Mouse (Mus musculus): ENCODE measurements around the gene Morn4. TPM values are rescaled to one million over a fixed set of nuclear protein-coding genes. Genes with fewer than 3 reads are reported as not detected.

Gene Morn4
- 1.5 TPM in 2 replicates for polyA plus RNA-seq (2012; rRNA removed)

DNA sequence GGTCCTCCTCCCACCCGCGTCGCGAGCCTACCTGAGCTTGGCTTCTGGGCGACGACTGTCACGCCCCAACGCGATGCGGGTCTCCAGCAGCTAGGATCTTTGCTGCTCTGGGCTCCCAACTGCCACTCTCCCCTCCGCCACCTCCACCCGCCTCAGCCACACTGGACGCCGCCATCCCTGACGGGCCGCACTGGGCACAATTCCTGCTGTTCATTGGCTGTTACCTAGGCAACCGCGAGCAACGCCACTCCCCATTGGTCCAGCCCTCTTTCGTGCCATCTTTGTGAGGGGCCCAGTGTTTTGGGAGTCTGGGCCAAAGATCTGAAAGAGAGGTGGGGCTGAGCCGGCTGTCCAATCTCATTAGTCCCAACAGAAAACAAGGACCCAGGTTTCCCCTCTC is at the start of gene Morn4:
Morn4 (minus strand) TSS at position 192 of the 400 bp plus-strand sequence.

DNA sequence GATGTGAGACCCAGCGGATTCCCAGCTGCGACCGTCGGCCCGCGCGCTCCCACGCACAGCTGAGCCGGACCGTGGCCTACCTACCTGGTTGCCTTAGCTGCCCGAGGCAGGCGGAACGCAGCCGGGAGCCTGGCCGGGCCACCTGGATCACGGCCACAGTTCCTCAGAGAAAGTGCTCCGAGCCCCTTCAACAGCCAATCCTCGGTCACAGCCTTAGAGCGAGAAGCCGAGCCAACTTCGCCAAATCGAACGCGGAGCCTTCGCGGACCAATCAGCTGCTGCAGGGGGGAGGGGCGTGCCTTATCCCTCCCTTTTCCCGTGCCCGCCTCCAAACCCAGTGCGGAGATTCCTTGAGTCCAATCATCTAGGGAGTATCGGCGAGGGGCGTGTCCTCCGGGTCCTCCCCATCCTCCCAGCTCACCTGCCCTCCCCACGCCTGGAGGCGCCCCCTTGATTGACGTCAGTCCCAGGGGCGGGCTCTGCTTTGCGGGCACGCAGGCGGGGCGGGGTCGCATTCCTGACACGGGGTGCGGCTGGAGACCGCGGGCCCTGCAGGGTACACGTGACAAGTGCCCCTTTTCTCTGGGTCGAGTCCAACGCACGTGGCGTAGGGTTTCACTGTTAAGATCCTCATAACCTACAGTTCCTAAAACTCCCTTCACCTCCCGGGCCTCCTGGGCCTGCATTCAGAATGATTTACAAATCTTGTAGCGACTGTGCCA is 42.8 kb upstream of the Morn4 start, which contains the start of gene Avpi1:
Avpi1 (minus strand) TSS at position 273 of the 722 bp plus-strand sequence.

DNA sequence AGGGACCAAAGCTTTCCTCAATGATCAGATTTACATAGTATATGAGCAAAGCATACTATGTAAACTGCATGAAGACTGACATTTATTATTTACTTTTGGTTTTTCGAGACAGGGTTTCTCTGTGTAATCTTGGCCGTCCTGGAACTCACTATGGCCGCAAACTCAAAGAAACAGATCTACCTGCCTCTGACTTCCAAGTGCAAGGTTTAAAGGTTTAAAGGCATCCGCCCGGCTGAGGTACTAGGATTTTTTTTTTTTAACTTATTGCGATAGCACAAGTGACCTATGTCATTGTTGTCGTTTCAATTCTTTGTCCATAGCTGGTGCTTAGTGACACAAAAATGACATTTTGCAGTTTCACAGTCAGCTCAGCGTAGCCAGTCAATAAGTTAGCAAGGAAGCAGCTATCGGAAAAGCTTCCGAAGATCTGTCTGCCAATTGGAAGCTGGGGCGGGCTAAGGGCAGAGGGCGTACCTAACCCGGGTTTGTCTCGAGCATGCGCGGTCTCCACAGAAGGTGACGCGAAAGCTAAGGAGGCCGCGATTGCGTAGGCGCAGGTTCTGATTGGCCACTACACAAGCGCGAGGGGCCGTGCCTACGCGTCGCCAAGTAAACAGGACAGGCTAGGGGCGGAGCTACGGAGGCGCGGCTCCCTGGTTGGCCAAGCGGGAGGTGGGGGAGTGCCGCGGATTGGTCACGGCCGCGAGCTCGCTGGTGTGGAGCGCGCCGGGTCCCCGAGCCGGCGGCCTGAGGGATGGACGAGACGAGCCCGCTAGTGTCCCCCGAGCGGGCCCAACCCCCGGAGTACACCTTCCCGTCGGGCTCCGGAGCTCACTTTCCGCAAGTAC is 3.8 kb upstream of the Morn4 start, which contains the start of gene Pi4k2a:
Pi4k2a (plus strand) TSS at position 723 of the 848 bp plus-strand sequence.

GRCm38 (mm10) chr19:42051948-42052347 is 34.2 kb downstream of the Morn4 start, which contains the start of gene 4933411K16Rik:
Gene 4933411K16Rik (plus strand): TSS chr19:42052248.

DNA sequence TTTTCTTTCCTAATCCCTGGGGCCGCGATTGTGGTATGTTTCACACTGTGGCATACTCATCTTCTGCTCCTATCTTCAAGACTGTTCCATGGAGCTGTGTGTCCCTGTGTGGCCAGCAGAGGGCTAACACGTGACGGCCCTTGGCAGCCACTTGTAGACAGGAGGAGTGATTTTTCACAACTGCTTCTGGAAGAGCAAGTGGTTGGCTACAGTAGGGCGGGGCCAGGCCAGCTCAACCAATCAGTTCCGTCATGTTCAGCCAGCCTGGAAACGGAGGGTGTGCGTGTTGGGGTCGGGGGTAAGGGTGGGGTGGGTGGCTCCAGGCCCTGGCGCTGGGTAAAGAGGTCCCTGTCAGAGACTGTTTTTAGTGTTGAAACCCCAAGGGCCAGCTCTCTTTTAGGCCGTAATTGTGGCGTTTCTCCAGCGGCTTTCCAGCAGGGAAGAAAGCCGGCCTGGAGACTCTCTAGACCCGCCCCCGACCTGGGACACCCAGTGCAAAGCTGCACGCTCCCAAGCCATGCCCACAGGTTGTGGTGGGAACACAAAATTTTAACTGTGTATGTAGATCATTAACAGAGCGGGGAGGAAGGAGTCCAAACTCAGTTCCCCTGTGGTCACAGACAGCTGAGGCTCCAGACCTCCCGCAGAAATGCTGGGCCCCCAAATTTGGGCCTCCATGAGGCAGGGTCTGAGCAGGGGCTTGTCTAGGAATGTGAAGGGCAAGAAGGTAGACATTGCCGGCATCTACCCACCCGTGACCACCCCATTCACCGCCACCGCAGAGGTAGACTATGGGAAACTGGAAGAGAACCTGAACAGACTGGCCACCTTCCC is 40.7 kb downstream of the Morn4 start, which contains the start of gene Hoga1:
Hoga1 (plus strand) TSS at position 342 of the 834 bp plus-strand sequence.

DNA sequence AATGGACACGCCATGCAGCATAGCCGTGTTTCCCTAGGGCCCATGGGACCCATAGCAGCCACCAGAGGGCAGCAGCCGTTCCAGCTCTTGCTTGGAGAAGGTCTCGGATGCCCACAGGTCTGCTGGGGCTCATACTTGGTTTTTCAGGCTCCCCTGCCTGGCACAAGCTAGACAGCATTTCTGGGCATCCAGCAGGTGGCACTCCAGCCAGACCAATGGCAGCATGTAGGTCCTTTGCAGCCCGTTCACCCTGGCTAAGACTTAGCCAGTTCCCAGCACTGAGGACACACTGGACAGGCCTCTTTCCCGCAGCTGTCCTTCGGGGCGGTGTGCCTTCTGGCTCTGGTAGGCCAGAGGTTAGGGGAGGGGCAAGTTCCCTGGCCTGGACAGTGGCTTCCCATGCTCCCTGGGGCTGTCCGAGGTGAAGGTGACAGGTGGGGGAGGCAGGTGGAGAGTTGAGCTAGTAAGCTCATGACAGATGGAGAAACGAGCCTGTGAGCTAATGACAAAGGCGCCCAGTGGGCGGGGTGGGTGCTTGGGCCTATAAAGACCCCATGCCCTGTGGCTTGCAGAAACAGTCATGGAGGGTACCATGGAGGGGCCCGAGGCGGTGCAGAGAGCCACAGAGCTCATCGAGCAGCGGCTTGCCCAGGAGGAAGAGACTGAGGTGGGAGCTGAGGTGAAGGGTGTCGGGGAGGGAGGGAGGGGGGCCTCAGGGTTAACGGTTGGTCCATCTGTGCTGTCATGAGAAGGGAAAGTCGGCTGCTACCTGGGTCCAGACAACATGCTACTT is 50.5 kb downstream of the Morn4 start, which contains the start of gene Ankrd2:
Ankrd2 (plus strand) TSS at position 545 of the 793 bp plus-strand sequence.

Other genes starting within 250 kb of the Morn4 start
- 5.5 and 5.9 TPM in 2 replicates for gene Frat2, start 238.2 kb downstream of the Morn4 start, polyA plus RNA-seq (2012; rRNA removed)
- 6.2 and 6.3 TPM in 2 replicates for gene Rrp12, start 190.2 kb downstream of the Morn4 start, polyA plus RNA-seq (2012; rRNA removed)
- gene Pgam1, start 174.4 kb downstream of the Morn4 start, polyA plus RNA-seq (2012; rRNA removed), result 110 and 129 TPM in 2 replicates
- 19.7 and 22.6 TPM in 2 replicates for gene Exosc1, start 152.9 kb downstream of the Morn4 start, polyA plus RNA-seq (2012; rRNA removed)
- gene Zdhhc16, start 152.9 kb downstream of the Morn4 start, polyA plus RNA-seq (2012; rRNA removed), result 21.9 and 26.2 TPM in 2 replicates
- gene Mms19, start 105.2 kb downstream of the Morn4 start, polyA plus RNA-seq (2012; rRNA removed), result 15.6 and 16.5 TPM in 2 replicates
- 4.2 and 4.5 TPM in 2 replicates for gene Ubtd1, start 104.6 kb downstream of the Morn4 start, polyA plus RNA-seq (2012; rRNA removed)
- gene Ankrd2, start 50.4 kb downstream of the Morn4 start, polyA plus RNA-seq (2012; rRNA removed), result 0.05 and 0.10 TPM in 2 replicates
- gene Hoga1, start 40.7 kb downstream of the Morn4 start, polyA plus RNA-seq (2012; rRNA removed), result 20.8 and 24.0 TPM in 2 replicates
- gene 4933411K16Rik, start 34.1 kb downstream of the Morn4 start, polyA plus RNA-seq (2012; rRNA removed), result 0.72 and 0.90 TPM in 2 replicates
- 8.0 and 8.6 TPM in 2 replicates for gene Pi4k2a, start 4.1 kb upstream of the Morn4 start, polyA plus RNA-seq (2012; rRNA removed)
- gene Avpi1, start 42.7 kb upstream of the Morn4 start, polyA plus RNA-seq (2012; rRNA removed), result 7.2 and 7.8 TPM in 2 replicates
- gene Marveld1, start 61.0 kb upstream of the Morn4 start, polyA plus RNA-seq (2012; rRNA removed), result 6.8 and 7.5 TPM in 2 replicates
- 7.8 and 8.7 TPM in 2 replicates for gene Zfyve27, start 77.6 kb upstream of the Morn4 start, polyA plus RNA-seq (2012; rRNA removed)
- gene Sfrp5, start 115.9 kb upstream of the Morn4 start, polyA plus RNA-seq (2012; rRNA removed), result 0.02 and 0.06 TPM in 2 replicates
- gene Golga7b, start 161.2 kb upstream of the Morn4 start, polyA plus RNA-seq (2012; rRNA removed), result not detected in 2 replicates

Data from liver, embryonic 14 days (tissue).